Mouse (Mus musculus): ENCODE measurements around the gene Suox. TPM values are rescaled to one million over a fixed set of nuclear protein-coding genes. Genes with fewer than 3 reads are reported as not detected.
"Not testable (repeated sequence)": the region's sequence is repeated elsewhere in the genome, so short reads cannot be mapped to it uniquely, and the experiment has no call there.

Gene Suox
- 10 to 100 TPM; 18.7 to 22.7 TPM for total RNA-seq (2021)
- long read RNA-seq, experiment 1, transcript Suox-201 (4 exons, 2,497 nt) = major isoform, 6 of 8 reads
- long read RNA-seq, experiment 1, partial matches to known transcripts = 1 of 8 reads
- long read RNA-seq, experiment 1, other reads (novel, unspliced or antisense) = 1 of 8 reads
- long read RNA-seq, experiment 2, transcript Suox-201 (4 exons, 2,497 nt) = major isoform, 24 of 35 reads
- long read RNA-seq, experiment 2, partial matches to known transcripts = 11 of 35 reads
- long read RNA-seq, experiment 2, other reads (novel, unspliced or antisense) = 0 of 35 reads

DNA sequence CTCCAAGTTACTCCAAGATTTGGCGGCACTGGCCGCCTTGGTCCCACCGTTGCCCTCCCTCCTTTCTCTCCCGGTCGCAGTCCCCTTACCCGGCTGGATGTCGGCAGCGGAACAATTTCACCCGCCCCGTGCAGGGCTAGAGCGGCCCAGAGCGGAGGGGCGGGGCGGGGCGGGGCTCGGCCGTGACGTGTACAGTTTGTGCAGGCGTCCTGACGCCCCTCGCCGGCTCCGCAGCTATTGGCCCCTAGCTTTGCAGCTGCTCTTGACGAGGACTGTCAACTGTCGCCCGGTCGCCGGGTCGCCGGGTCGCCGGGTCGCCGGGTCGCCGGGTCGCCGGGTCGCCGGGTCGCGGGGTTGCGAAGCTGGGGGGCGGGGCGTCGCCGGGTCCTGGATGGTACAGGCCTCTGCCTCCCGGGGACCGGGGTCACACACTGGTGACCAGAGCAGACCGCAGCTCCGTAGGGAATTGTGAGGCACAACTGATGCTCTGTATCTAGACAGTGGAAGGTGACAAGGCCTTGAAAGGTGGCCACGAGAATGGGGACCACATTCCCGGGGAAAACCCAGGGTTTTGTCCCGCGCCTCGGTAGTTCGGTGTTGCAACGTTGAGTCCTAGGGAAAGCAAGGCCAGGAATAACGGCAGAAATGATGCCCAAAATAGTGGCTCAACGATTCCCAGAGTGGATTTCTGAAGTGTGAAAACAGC lies at the start of gene Suox:
TSS of gene Suox (minus strand) at position 311 of the 706 bp plus-strand sequence.
- peak; percentile 67 for DNase-seq (ENCODE audit: low spot score in 2 of 2)

DNA sequence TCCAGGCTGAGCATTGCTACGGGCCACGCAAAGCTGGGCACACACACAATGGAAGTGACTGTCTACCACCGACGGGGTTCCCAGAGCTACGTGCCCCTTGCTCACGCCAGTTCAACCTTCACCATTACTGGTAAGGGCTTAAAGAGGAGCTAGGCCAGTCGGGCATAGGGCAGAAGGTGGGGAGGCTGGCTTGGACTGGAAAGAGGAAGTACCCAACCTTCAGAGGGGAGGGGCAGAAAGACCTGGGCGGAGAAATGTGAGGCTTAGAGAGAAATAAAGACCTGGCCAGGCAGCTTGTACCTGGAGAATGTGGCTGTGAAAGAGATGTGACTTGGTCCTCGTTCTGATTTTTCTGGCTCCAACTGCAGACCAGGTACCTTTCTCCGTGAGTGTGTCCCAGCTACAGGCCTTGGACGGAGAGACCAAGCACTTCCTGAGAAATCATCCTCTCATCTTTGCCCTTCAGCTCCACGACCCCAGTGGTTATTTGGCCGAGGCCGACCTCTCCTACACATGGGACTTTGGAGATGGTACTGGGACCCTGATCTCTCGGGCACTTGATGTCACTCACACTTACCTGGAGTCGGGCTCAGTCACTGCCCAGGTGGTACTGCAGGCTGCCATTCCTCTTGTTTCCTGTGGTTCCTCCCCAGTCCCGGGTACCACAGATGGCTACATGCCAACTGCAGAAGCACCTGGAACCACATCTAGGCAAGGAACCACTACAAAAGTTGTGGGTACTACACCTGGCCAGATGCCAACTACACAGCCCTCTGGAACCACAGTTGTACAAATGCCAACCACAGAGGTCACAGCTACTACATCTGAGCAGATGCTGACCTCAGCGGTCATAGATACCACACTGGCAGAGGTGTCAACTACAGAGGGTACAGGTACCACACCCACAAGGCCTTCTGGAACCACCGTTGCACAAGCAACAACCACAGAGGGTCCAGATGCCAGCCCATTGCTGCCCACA lies 42.0 kb upstream of the Suox start:
- no peak for DNase-seq (ENCODE audit: low spot score in 2 of 2)

DNA sequence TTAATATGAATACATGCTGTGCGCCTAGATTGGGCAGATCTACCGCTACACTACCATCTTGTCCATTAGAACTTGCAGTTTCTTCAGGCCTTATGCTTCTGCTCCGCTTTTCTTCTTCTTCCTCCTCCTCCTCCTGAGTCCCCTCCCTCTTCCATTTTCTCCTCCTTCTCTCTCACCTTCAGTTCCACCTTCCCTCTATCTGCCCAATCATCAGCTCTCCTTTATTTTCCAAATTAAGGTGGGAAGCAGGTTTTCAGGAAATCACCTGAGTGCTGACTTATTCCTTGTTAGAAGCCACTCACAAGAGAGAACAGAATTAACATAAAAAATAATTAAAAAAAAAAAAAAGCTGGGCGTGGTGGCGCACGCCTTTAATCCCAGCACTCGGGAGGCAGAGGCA lies 37.4 kb upstream of the Suox start:
- DNase-seq (ENCODE audit: low spot score in 2 of 2) = not testable (repeated sequence)

DNA sequence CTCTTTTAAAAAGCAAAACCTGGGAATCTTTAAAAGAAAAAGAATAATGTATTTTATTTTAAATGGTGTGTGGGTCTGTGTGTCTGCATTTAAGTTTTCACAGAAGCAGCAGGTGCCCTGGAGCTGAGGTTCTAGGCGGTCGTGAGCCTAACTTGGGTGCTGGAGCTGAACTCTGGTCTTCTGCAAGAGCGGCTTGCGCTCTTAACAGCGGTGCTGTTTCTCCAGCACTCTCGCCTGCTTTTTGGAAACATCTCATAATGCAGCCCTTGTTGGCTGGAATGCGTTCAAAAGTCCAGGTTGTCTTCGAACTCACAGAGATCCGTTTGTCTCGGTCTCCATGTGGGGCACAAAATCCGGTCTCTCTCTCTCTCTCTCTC lies 31.4 kb upstream of the Suox start:
- no peak for DNase-seq (ENCODE audit: low spot score in 2 of 2)

DNA sequence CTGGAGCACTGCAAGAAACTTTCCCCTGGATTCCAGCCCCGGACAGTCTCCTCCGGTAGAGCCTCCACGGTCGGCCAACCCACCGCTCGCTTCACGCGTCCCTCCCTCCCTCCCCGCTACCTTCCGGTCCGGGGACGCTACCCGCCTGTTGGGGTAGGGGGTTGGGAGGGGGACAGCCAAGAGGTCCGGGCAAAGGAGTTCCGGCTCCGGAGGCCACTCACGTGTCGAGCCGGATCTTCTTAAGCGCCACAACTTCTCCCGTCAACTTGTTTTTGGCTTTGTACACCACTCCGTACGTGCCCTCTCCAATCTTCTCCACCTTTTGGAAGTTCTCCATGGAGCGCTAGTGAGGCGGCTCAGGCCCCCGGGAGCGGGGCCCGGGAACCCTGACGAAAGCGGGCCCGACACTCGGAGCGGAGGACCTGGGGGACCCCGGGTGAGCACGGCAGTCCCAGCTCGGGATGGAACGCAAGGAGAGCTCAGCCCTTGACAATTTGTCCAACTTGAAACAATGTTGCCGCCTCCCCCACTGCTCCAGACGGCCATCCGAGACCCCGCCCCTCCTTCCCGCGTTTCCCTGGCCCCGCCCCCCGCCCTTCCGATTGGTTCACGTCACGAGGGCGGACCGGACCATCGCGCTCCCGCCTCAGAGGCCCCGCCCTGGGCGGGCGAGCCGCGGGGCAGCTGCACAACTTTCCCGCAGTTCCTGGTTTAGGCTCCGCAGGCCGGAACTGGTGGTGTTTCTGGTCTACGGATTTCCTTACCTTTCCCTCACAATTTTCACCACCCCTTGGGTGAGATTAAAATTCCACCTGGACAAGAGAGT lies 30.8 kb upstream of the Suox start, which contains the start of gene Cdk2:
TSS of gene Cdk2 (minus strand) at position 541 of the 826 bp plus-strand sequence.
- peak; percentile 81 to 83 for DNase-seq (ENCODE audit: low spot score in 2 of 2)

DNA sequence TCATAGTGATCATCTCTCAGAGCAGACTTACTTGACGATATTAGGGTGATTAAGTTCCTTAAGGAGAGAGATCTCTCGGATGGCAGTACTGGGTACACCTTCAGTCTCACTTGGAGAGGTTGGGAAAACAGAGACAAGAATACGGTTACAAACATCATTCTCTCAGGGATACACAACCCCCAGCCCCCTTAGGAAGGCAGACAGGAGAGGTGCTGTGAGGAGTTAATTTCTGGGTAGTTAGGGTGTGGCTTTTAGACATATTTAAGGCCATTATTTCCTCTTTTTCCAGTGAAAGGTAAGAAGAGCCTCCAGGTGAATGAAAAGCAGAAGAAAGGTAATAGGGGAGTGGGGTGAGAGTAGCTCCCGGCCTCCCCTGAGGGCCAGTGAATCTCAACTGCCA lies 30.0 kb upstream of the Suox start, which contains the start of gene Pmel:
TSS of gene Pmel (plus strand) at position 301 of the 400 bp plus-strand sequence.
- no peak for DNase-seq (ENCODE audit: low spot score in 2 of 2)

DNA sequence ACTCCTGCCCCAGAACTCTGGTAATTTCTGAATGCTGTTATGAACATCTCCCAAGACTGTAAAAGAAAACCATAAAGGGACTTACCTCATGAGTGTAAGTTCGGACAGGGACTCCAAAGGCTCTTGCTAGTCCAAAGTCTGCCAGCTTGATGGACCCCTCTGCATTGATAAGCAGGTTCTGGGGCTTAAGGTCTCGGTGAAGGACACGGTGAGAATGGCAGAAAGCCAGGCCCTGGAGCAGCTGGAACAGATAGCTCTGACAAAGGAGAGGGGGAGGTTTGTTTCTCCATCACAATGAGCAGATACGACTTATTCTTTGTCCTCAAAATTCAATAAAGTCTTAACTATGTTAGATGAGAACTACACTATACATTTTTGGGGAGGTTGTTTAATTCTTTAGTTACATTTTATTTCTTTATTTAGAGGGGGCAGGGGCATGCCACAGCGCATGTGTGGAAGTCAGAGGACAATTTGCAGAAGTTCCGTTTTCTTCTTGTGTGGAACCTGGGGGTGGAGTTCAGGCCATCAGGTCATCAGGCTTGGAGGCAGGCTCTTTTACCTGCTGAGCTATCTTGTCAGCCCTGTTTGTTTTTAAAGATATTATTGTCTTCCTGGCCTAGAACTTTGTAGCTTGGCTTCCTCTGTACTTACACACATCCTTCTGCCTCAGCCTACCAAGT lies 28.6 kb upstream of the Suox start:
- DNase-seq (ENCODE audit: low spot score in 2 of 2) = no peak

DNA sequence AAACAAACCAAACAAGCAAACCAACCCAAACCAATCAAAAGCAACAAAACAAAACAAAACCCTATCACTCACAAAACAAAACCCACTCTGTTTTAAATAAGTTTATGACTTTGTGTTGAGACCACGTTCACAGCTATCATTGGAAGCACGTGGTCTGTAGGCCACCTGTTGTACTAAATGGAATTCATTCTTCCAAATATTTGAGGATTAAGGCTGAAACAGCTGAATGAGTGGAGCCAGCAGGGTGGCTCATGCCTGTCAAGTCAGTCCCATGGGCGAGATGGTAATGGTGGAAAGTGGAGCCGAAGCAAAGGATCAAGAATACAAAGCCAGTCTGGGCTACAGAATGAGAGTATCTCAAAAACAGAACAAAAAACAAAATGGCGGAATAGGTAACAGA lies 26.8 kb upstream of the Suox start:
- no peak for DNase-seq (ENCODE audit: low spot score in 2 of 2)

DNA sequence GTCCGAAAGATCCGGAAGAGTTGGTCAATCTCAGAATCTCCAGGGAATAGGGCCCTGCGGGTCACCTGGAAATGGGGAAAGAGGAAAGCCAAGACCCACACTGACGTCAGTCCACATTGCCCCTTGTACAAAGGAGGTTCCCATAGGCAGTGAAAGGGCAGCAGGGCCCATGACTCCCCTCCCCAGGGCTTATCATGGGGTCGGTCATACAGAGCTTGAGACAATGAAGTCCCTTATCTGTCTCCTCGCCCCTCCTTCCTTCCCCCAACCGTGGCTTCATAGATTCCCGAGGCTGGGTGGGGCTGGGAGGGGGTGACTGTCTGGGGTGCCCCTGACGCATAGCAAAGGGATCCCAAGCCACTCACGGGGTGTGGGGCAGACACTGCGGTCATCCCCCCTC lies 25.7 kb upstream of the Suox start:
- DNase-seq (ENCODE audit: low spot score in 2 of 2) = no peak

DNA sequence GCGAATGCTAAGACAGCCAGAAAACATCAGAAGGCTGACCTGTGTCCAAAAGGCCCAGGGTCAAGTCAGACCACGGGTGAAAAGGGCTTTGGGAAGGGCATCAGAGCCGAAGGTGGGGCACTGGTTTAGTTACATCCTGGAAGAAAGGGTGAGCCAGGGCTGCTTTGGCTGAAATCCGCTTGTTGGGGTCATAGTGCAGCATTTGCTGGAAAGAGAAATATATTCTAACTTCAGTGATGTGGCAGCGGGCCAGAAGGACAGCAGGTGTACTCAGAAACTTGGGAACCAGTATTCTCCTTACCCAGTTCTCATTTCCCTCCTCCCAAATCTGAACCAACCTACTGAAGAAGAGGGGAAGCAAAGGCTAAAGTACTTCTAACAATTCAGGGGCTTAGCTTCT lies 25.1 kb upstream of the Suox start:
- no peak for DNase-seq (ENCODE audit: low spot score in 2 of 2)

DNA sequence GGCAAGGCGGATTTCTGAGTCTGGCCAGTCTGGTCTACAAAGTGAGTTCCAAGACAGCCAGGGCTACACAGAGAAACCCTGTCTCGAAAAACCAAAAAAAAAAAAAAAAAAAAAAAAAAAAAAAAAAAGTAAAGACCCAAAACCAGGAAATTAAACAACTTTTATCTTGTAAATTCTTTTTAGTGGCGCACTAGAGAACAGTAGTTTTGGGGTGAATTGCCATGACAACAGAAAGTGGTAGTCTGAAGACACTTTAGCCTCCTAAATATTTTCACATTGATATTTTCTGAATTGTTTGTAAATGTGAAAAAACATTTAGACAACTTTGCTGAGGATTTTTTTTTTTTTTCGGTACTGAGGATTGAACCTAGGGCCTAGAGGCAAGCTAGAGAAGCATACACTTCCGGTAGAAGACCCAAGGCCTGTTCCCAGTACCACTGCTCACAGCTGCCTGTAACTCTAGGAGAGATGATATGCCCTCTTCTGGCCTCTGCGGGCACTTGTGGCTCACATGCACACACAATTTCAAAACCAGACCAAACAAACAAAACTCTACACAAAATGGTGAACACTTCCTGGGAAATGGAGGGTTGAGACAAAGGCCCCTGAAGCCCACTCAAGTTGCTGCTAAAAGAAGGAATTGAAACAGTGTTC lies 23.3 kb upstream of the Suox start:
- no peak for DNase-seq (ENCODE audit: low spot score in 2 of 2)

DNA sequence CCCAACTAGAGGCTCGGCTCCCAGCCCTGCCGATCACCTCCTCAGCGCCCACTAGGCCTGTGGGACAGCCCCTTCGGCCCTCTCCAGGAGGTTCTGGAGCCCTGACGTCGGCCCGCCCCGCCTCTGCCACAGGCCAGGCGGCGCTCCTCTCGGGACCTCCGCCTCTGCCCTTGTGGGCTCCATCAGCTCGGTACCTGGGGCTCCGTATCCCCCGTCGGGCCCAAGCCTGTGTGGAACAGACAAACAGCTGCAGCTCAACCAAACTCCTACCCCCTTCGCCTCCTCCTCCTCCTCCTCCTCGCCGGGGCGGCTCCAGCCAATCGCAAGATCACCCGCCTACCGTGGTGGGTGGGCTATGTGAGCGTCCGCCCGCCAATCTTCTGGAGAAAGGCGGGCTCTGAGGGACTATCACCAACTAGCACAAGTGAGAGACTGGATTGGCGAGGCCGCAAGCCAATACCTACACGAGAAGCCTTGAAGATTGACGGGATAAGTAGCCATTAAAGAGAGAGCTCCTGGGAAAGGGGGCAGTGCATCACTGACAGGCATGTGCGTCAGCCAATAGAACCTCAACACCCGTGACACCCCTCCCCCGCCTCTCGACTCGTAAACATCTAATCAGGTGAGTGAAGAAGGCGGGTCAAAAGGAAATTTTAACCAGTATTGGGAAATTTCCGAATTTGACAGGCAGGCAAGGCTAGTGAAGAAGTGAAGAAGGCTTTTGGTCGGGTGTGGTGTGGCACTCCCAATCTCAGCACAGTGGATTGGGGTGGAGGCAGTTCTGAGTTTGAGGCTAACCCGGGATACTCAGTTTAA lies 22.3 kb upstream of the Suox start, which contains the start of gene Rab5b:
TSS of gene Rab5b (minus strand) at position 273 of the 816 bp plus-strand sequence.
- peak; percentile 85 to 91 for DNase-seq (ENCODE audit: low spot score in 2 of 2)

DNA sequence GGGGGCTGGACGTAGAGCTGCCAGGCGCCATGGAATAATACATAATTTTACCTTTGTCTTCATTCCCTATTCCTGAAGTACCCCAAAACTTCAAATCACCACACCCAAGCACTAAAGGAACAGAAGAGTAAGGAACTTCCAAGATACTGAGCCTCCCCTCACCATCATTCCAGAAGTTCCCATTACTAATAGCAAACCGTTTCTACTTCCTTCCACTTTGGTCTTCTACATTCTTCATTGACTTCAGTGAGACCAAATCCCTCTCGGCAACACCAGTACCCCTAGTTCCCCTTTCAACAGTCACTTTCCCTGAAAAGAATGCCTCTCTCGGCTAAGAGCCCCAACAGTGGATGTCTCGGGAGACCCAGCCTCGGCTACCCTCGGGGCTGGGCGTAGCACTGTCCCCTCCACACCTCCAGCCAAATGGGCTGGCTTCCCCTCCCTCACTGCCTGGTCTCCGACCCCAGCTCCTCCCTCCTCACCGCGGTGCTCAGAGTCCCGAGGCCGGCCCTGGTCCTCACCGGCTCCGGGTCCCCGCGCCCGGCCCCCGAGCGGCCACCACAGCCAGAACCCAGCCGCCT lies 21.6 kb upstream of the Suox start:
- DNase-seq (ENCODE audit: low spot score in 2 of 2) = no peak

DNA sequence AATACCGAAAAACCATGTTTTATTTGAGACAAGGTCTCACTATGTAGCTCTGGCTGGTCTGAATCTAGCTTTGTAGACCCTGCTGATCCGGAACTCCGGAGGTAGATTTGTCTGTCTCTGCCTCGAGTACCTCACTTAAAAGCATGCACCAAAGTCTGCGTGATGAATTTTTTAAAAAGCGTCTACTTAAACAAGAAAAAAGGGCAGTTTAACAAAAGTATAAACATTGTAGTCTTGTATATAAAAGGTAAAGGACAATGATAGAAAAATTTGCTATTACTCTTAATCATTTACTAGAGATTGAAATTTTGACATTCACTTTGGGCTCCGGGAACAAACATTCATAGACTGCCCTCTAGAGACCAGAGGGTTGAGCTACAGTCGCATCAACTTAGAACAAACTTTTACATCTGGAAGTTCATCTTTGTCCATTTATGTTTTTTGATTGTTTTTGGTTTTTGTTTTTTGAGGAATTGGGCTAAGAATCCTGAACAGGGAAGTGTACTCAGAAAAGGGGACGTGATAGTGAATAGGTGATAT lies 666 bp upstream of the Suox start:
- DNase-seq (ENCODE audit: low spot score in 2 of 2) = no peak

DNA sequence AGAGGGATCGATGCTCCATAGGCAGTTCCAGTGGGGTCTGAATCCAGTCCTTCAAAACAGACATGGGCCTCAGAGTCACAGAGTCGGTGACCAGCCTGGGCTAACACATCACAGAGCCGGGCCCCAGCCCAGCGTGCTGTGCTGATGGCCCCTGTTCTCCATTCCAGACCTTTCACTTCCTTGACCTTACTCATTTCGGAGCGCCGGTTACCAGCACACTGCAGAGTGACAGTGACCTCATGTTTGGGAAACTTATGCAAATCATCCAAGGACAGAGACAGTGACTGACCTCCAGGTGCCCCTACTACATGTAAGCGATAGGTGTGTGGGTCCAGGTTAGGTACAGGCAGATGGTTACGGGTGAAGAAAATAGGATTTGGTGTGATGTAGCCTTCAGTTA lies 2.7 kb downstream of the Suox start:
- DNase-seq (ENCODE audit: low spot score in 2 of 2) = no peak

DNA sequence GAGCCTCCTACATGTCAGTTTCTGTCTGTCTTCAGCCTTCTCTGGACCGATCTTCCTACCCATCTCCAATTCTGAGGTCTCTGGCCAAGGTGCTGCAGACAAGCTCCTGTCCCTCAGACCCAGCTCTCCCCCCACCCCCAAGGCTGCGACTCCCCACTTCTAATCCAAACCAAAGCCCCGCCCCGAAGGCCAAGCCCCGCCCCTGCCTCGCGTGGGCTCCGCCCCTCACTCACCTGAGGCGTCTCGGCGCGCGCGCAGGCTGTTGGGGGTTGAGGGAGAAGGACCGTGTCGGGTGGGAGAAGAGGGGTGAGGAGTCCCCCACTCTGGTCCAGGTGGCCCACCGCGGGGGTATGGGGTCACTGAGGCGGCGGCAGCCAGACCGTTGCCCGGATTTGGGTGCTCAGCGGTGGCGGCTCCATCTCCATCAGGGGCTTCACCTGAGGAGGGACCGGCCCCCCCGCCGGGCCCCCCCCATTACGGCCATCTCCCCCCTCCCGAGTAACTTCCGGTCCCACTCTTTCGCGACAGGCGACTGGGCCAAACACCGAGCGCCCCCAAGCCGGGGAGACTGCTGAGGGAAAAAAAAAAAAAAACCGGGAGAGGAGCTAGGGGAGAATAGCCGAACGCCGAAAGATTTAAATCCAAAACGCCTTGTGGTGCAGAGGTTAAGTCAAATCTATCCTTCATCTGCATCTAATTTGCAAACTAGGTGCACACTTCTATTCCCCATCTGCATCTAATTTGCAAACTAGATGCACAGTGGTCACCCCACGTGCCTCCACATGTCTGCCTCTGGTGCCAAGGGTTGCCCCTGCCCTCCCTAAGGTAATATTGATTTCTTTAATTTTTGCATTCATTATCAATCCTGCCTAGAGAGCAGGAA lies 4.8 kb downstream of the Suox start:
- peak; percentile 21 to 41 for DNase-seq (ENCODE audit: low spot score in 2 of 2)

DNA sequence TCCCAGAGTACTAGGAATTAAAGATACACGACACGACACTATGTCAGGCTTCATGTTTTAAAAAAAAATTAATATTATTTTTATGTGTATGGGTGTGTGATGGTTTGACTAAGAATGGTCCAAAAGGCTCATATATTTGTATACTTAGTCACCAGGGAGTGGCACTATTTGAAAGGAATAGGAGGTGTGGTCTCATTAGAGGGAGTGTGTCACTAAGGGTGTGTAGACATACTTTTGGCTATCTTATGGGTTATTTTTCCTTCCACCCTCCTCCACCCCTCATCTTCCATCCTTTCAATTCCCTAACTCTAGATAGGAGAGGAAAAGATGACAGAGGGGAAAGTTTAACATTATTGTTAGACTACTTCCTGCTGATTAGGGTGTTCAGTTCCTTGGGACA lies 8.1 kb downstream of the Suox start:
- DNase-seq (ENCODE audit: low spot score in 2 of 2) = no peak
